Mouse (Mus musculus): ENCODE results near the gene Zfp708. TPM values are rescaled to one million over a fixed set of nuclear protein-coding genes. Genes with fewer than 3 reads are reported as not detected.
A peak's percentile ranks its signal among the peaks of the same experiment; 100 is the strongest.

Gene Zfp708
- polyA plus RNA-seq, 1 experiment from 2014 or later, result 8.8 TPM

- H3K27ac ChIP-seq (replicated peaks; ENCODE audit: low read depth, low read length), result no peak overlapping the region
- 0 out of 2 replicates have a peak, but pooled peaks cover 4% of the 10 kb centered on the region for H3K4me1 ChIP-seq (ENCODE audit: control insufficient read depth, insufficient read depth, low read length)
- peak overlapping the region; percentile 1; the same call in 1 of the 2 replicates for H3K4me2 ChIP-seq (ENCODE audit: low read depth, severe bottlenecking)
- ATAC-seq (ENCODE audit: insufficient number of reproducible peaks, low FRiP score, low TSS enrichment, low read depth), result peak; percentile 76
- no peak overlapping the region for H3K9ac ChIP-seq (ENCODE audit: low read length)
- DNase-seq (ENCODE audit: low spot score), result no peak
- WGBS, result 8% methylated on average over 9 of the region's 9 CpGs
- H3K9me3 ChIP-seq (ENCODE audit: control insufficient read depth, low read length), result no peaks in the 10 kb centered on the region
- no peaks in the 10 kb centered on the region for H3K27me3 ChIP-seq (ENCODE audit: control insufficient read depth, insufficient read depth, low read length)
- no peaks in the 10 kb centered on the region; the same call in 1 of the 2 replicates for H3K36me3 ChIP-seq (ENCODE audit: control insufficient read depth, insufficient read depth, low read length)
- peak overlapping the region; percentile 55 for H3K4me3 ChIP-seq (ENCODE audit: low read depth, low read length)
Measured at GRCm38 (mm10) chr13:67108821-67109206, 11.0 kb upstream of the Zfp708 start.

GRCm38 (mm10) chr13:67108194-67108820, 10.5 kb upstream of the Zfp708 start, which contains the start of gene Gm28557:
TSS of gene Gm28557 (minus strand) at chr13:67108604.
- Histone ChIP-seq H3K4me2 (ENCODE audit: low read depth, severe bottlenecking) (peak within 1 kb of the TSS; percentile 49), H3K4me3 (ENCODE audit: low read depth, low read length) (peak within 1 kb of the TSS; percentile 55), H3K36me3 (ENCODE audit: control insufficient read depth, insufficient read depth, low read length) (no peaks in the 10 kb centered on the region; the same call in 1 of the 2 replicates), H3K4me1 (ENCODE audit: control insufficient read depth, insufficient read depth, low read length) (0 out of 2 replicates have a peak, but pooled peaks cover 4% of the 10 kb centered on the region), H3K27ac (replicated peaks; ENCODE audit: low read depth, low read length) (peak within 1 kb of the TSS; percentile 43), H3K27me3 (ENCODE audit: control insufficient read depth, insufficient read depth, low read length) (no peaks in the 10 kb centered on the region), H3K9me3 (ENCODE audit: control insufficient read depth, low read length) (no peaks in the 10 kb centered on the region), H3K9ac (ENCODE audit: low read length) (peak within 1 kb of the TSS; percentile 62)
- WGBS, result 0% methylated on average over 17 of the region's 17 CpGs
- ATAC-seq (ENCODE audit: insufficient number of reproducible peaks, low FRiP score, low TSS enrichment, low read depth) (peak; percentile 96), DNase-seq (ENCODE audit: low spot score) (peak; percentile 92)

- Histone ChIP-seq H3K4me2 (ENCODE audit: low read depth, severe bottlenecking) (peak overlapping the region; percentile 49), H3K9me3 (ENCODE audit: control insufficient read depth, low read length) (no peaks in the 10 kb centered on the region), H3K9ac (ENCODE audit: low read length) (peak overlapping the region; percentile 62), H3K4me3 (ENCODE audit: low read depth, low read length) (peak overlapping the region; percentile 55), H3K27me3 (ENCODE audit: control insufficient read depth, insufficient read depth, low read length) (no peaks in the 10 kb centered on the region), H3K4me1 (ENCODE audit: control insufficient read depth, insufficient read depth, low read length) (0 out of 2 replicates have a peak, but pooled peaks cover 4% of the 10 kb centered on the region), H3K36me3 (ENCODE audit: control insufficient read depth, insufficient read depth, low read length) (no peaks in the 10 kb centered on the region; the same call in 1 of the 2 replicates), H3K27ac (replicated peaks; ENCODE audit: low read depth, low read length) (no peak overlapping the region)
- DNase-seq (ENCODE audit: low spot score), result no peak
- 64% methylated on average over 9 of the region's 9 CpGs for WGBS
- peak; percentile 1; the same call in 1 of the 2 replicates for ATAC-seq (ENCODE audit: insufficient number of reproducible peaks, low FRiP score, low TSS enrichment, low read depth)
Measured at GRCm38 (mm10) chr13:67107681-67108080, 9.9 kb upstream of the Zfp708 start.

GRCm38 (mm10) chr13:67090154-67090553, 7.6 kb downstream of the Zfp708 start:
- ATAC-seq (ENCODE audit: insufficient number of reproducible peaks, low FRiP score, low TSS enrichment, low read depth) (no peak), DNase-seq (ENCODE audit: low spot score) (no peak)
- H3K27ac ChIP-seq (replicated peaks; ENCODE audit: low read depth, low read length), result no peak overlapping the region
- H3K9me3 ChIP-seq (ENCODE audit: control insufficient read depth, low read length), result no peaks in the 10 kb centered on the region
- H3K4me1 ChIP-seq (ENCODE audit: control insufficient read depth, insufficient read depth, low read length), result no peaks in the 10 kb centered on the region
- no peak overlapping the region for H3K4me2 ChIP-seq (ENCODE audit: low read depth, severe bottlenecking)
- 100% methylated on average over 1 of the region's 1 CpGs for WGBS
- no peak overlapping the region for H3K9ac ChIP-seq (ENCODE audit: low read length)
- no peak overlapping the region for H3K4me3 ChIP-seq (ENCODE audit: low read depth, low read length)
- no peaks in the 10 kb centered on the region for H3K27me3 ChIP-seq (ENCODE audit: control insufficient read depth, insufficient read depth, low read length)
- no peaks in the 10 kb centered on the region for H3K36me3 ChIP-seq (ENCODE audit: control insufficient read depth, insufficient read depth, low read length)

GRCm38 (mm10) chr13:67081946-67082345, 15.8 kb downstream of the Zfp708 start:
- Histone ChIP-seq H3K4me2 (ENCODE audit: low read depth, severe bottlenecking) (peak overlapping the region; percentile 65; the same call in 1 of the 2 replicates), H3K36me3 (ENCODE audit: control insufficient read depth, insufficient read depth, low read length) (no peaks in the 10 kb centered on the region), H3K9me3 (ENCODE audit: control insufficient read depth, low read length) (no peaks in the 10 kb centered on the region), H3K4me3 (ENCODE audit: low read depth, low read length) (no peak overlapping the region; the same call in 1 of the 2 replicates), H3K27ac (replicated peaks; ENCODE audit: low read depth, low read length) (no peak overlapping the region), H3K4me1 (ENCODE audit: control insufficient read depth, insufficient read depth, low read length) (no peaks in the 10 kb centered on the region), H3K27me3 (ENCODE audit: control insufficient read depth, insufficient read depth, low read length) (no peaks in the 10 kb centered on the region), H3K9ac (ENCODE audit: low read length) (no peak overlapping the region)
- DNase-seq (ENCODE audit: low spot score), result no peak
- no peak for ATAC-seq (ENCODE audit: insufficient number of reproducible peaks, low FRiP score, low TSS enrichment, low read depth)
- WGBS, result 71% methylated on average over 1 of the region's 1 CpGs

GRCm38 (mm10) chr13:67081142-67081713, 16.5 kb downstream of the Zfp708 start:
- Histone ChIP-seq H3K9me3 (ENCODE audit: control insufficient read depth, low read length) (no peaks in the 10 kb centered on the region), H3K27me3 (ENCODE audit: control insufficient read depth, insufficient read depth, low read length) (no peaks in the 10 kb centered on the region), H3K4me3 (ENCODE audit: low read depth, low read length) (peak overlapping the region; percentile 61), H3K36me3 (ENCODE audit: control insufficient read depth, insufficient read depth, low read length) (no peaks in the 10 kb centered on the region), H3K4me2 (ENCODE audit: low read depth, severe bottlenecking) (peak overlapping the region; percentile 65), H3K9ac (ENCODE audit: low read length) (peak overlapping the region; percentile 58), H3K27ac (replicated peaks; ENCODE audit: low read depth, low read length) (peak overlapping the region; percentile 84; the same call in 1 of the 2 replicates), H3K4me1 (ENCODE audit: control insufficient read depth, insufficient read depth, low read length) (no peaks in the 10 kb centered on the region)
- peak; percentile 80 for DNase-seq (ENCODE audit: low spot score)
- ATAC-seq (ENCODE audit: insufficient number of reproducible peaks, low FRiP score, low TSS enrichment, low read depth), result peak; percentile 99
- under 1% methylated on average over 24 of the region's 24 CpGs for WGBS

- H3K9me3 ChIP-seq (ENCODE audit: control insufficient read depth, low read length), result peaks cover 2% of the 10 kb centered on the region; the same call in 1 of the 2 replicates
- DNase-seq (ENCODE audit: low spot score) (no peak), ATAC-seq (ENCODE audit: insufficient number of reproducible peaks, low FRiP score, low TSS enrichment, low read depth) (no peak)
- 85% methylated on average over 2 of the region's 2 CpGs for WGBS
- H3K9ac ChIP-seq (ENCODE audit: low read length), result no peak overlapping the region
- H3K36me3 ChIP-seq (ENCODE audit: control insufficient read depth, insufficient read depth, low read length), result peaks cover 12% of the 10 kb centered on the region
- no peaks in the 10 kb centered on the region for H3K4me1 ChIP-seq (ENCODE audit: control insufficient read depth, insufficient read depth, low read length)
- H3K27ac ChIP-seq (replicated peaks; ENCODE audit: low read depth, low read length), result no peak overlapping the region
- no peak overlapping the region for H3K4me3 ChIP-seq (ENCODE audit: low read depth, low read length)
- H3K4me2 ChIP-seq (ENCODE audit: low read depth, severe bottlenecking), result no peak overlapping the region
- no peaks in the 10 kb centered on the region for H3K27me3 ChIP-seq (ENCODE audit: control insufficient read depth, insufficient read depth, low read length)
Measured at GRCm38 (mm10) chr13:67077244-67077643, 20.5 kb downstream of the Zfp708 start.

- peaks cover 24% of the 10 kb centered on the region for H3K36me3 ChIP-seq (ENCODE audit: control insufficient read depth, insufficient read depth, low read length)
- no peak overlapping the region for H3K9ac ChIP-seq (ENCODE audit: low read length)
- no peak overlapping the region for H3K27ac ChIP-seq (replicated peaks; ENCODE audit: low read depth, low read length)
- no peak overlapping the region for H3K4me3 ChIP-seq (ENCODE audit: low read depth, low read length)
- WGBS, result 90% methylated on average over 2 of the region's 2 CpGs
- DNase-seq (ENCODE audit: low spot score), result no peak
- no peaks in the 10 kb centered on the region for H3K4me1 ChIP-seq (ENCODE audit: control insufficient read depth, insufficient read depth, low read length)
- H3K9me3 ChIP-seq (ENCODE audit: control insufficient read depth, low read length), result peaks cover 5% of the 10 kb centered on the region; the same call in 1 of the 2 replicates
- no peak overlapping the region for H3K4me2 ChIP-seq (ENCODE audit: low read depth, severe bottlenecking)
- H3K27me3 ChIP-seq (ENCODE audit: control insufficient read depth, insufficient read depth, low read length), result no peaks in the 10 kb centered on the region
- no peak for ATAC-seq (ENCODE audit: insufficient number of reproducible peaks, low FRiP score, low TSS enrichment, low read depth)
Measured at GRCm38 (mm10) chr13:67072786-67073185, 25.0 kb downstream of the Zfp708 start.

Measured in limb, embryonic 11.5 days (tissue).